In the genomic region with DNA sequence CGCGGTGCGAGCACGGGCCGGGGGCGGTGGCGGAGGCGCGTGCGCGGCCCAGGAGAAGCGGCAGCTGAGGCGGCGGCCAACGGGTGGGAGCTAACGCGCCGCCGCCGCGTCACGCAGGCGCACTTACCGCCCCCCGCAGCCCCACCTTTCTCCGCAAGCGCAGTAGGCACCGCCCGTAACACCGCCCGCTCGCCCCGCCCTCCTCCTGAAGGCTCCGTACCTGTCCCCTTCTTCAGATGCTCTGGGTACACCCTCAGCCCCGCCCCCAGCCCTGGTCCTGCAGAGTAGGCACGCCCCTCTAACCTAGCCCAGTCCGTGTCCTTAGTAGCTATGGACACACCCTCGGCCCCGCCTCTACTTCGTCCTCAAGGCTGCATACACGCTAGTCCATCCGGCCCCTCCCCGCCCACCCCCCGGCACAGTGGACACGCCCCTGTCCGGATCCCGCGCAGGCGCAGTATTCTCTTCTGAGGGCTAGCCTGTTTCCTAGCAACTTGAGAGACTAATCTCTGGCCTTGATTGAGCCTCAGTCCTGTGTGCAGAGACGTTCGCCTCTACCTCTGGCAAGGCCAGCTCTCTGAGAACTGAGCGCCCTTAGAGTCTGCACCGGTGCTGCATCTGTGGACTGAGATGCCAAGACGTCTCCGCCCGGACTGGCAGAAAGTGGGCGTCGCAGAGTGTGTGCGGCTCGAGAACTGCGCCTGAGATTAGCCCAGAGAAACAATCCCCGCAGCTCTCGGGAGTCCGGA, we compare ENCODE assay signal across 8 mouse cellular contexts. TPM values are rescaled to one million over a fixed set of nuclear protein-coding genes. Genes with fewer than 3 reads are reported as not detected.
A peak's percentile ranks its signal among the peaks of the same experiment; 100 is the strongest.
DNase-seq lines count a peak whose midpoint lies in the region; ATAC-seq lines count a peak whose summit lies in the region.

A gene (minus strand): TSS at position 124 of the 749 bp plus-strand sequence.

- peaks cover 27% of the 10 kb centered on the region for H3K4me1 ChIP-seq in forebrain, embryonic 14.5 days (ENCODE audit: control insufficient read depth, insufficient read depth, low read length)
- peaks cover 51% of the 10 kb centered on the region for H3K4me1 ChIP-seq in neural tube, embryonic 15.5 days

- peaks cover 13% of the 10 kb centered on the region; the same call in 1 of the 2 replicates for H3K36me3 ChIP-seq in forebrain, embryonic 14.5 days (ENCODE audit: control insufficient read depth, insufficient read depth, low read length)
- no peaks in the 10 kb centered on the region for H3K36me3 ChIP-seq in neural tube, embryonic 15.5 days

- H3K27me3 ChIP-seq in forebrain, embryonic 14.5 days (replicated peaks; ENCODE audit: control insufficient read depth, insufficient read depth, low read length), result no peaks in the 10 kb centered on the region
- no peaks in the 10 kb centered on the region for H3K27me3 ChIP-seq in neural tube, embryonic 15.5 days (replicated peaks)

- WGBS in forebrain, embryonic 14.5 days, result under 1% methylated on average over 43 of the region's 64 CpGs
- WGBS in neural tube, embryonic 15.5 days, result under 1% methylated on average over 51 of the region's 64 CpGs

- H3K9ac ChIP-seq in forebrain, embryonic 14.5 days (ENCODE audit: low read length), result peak within 1 kb of the TSS; percentile 99
- peak within 1 kb of the TSS; percentile 97 for H3K9ac ChIP-seq in neural tube, embryonic 15.5 days (replicated peaks)

- peak within 1 kb of the TSS; percentile 93 for H3K4me2 ChIP-seq in forebrain, embryonic 14.5 days (ENCODE audit: low read length)
- H3K4me2 ChIP-seq in neural tube, embryonic 15.5 days, result peak within 1 kb of the TSS; percentile 80

- H3K4me3 ChIP-seq in forebrain, embryonic 14.5 days (ENCODE audit: low read depth, low read length), result peak within 1 kb of the TSS; percentile 94
- peak within 1 kb of the TSS; percentile 73 for H3K4me3 ChIP-seq in neural tube, embryonic 15.5 days (replicated peaks)

- intact Hi-C loops in heart, postnatal 14 days (cut with DNase I), result loop anchor here (5.0 kb wide), 1 partner anchor 39 kb away; a partner anchor contains a TSS

- H3K27ac ChIP-seq in forebrain, embryonic 14.5 days (ENCODE audit: low read depth, low read length), result peak within 1 kb of the TSS; percentile 95
- H3K27ac ChIP-seq in neural tube, embryonic 15.5 days (replicated peaks), result peak within 1 kb of the TSS; percentile 94

- ATAC-seq in forebrain, embryonic 14.5 days, result peak; percentile 98
- peak; percentile 99 for ATAC-seq in neural tube, embryonic 15.5 days (ENCODE audit: low FRiP score)

- DNase-seq in ES-CJ7 (ENCODE audit: low read depth, low spot score), result peak; percentile 100
- DNase-seq in cerebellum, adult 11 months, result peak; percentile 100
- DNase-seq in forebrain, embryonic 14.5 days (ENCODE audit: low spot score), result peak; percentile 100
- peak; percentile 99 for DNase-seq in heart, postnatal 14 days
- DNase-seq in layer of hippocampus, adult 11-12 months (ENCODE audit: low spot score), result peak; percentile 99
- peak; percentile 100 for DNase-seq in lung, adult 18-20 months
- DNase-seq in testis, postnatal 14 days (ENCODE audit: low spot score), result peak; percentile 100

- H3K9me3 ChIP-seq in forebrain, embryonic 14.5 days (replicated peaks; ENCODE audit: control insufficient read depth, low read length), result no peaks in the 10 kb centered on the region
- H3K9me3 ChIP-seq in neural tube, embryonic 15.5 days (replicated peaks), result no peaks in the 10 kb centered on the region

RNA-seq across cellular contexts. Expression of the gene that starts here (rescaled TPM):
- polyA plus RNA-seq in forebrain, embryonic 14.5 days (2014; fragmentation: Nextera tagmentation; extraction: Ambion mirVana), result 30.9 and 61.3 TPM in 2 replicates
- 10 to 100 TPM; 28.4 to 37.7 TPM for total RNA-seq in heart, postnatal 14 days (2021)
- polyA plus RNA-seq in neural tube, embryonic 15.5 days (2015; fragmentation: Nextera tagmentation; extraction: Ambion mirVana), result 42.3 and 61.6 TPM in 2 replicates

Comparison
In these comparisons a context has a peak if more than half of its experiments do, and no peak if none do; other contexts are left out.
1. Peak in every context shown above with its lines: DNase-seq, ATAC-seq, H3K4me3 ChIP-seq and H3K27ac ChIP-seq.